Mouse (Mus musculus): ENCODE data around the gene Tlr8. TPM values are rescaled to one million over a fixed set of nuclear protein-coding genes. Genes with fewer than 3 reads are reported as not detected.

Gene Tlr8
- total RNA-seq, 1 experiment from 2014 or later = 1.1 TPM

GRCm38 (mm10) chrX:167207741-167208505 lies 56.2 kb downstream of the Tlr8 start:
- ATAC-seq (replicated peaks; ENCODE audit: low read depth, poor library complexity, severe bottlenecking) = no peak

- peak; percentile 40 for ATAC-seq (replicated peaks; ENCODE audit: low read depth, poor library complexity, severe bottlenecking)
Measured at GRCm38 (mm10) chrX:167205813-167206520, 58.2 kb downstream of the Tlr8 start.

- peak; percentile 77 for ATAC-seq (replicated peaks; ENCODE audit: low read depth, poor library complexity, severe bottlenecking)
Measured at GRCm38 (mm10) chrX:167201365-167201764, 62.8 kb downstream of the Tlr8 start.

GRCm38 (mm10) chrX:167195228-167195649 lies 68.9 kb downstream of the Tlr8 start:
- 0 out of 2 replicates have a peak, but pooled peaks have one; percentile 45 for ATAC-seq (replicated peaks; ENCODE audit: low read depth, poor library complexity, severe bottlenecking)

Other genes starting within 250 kb of the Tlr8 start
- 1,342 and 1,379 TPM in 2 replicates for gene Tmsb4x, start 55.0 kb downstream of the Tlr8 start, total RNA-seq (2017)
- gene Tlr7, start 66.2 kb upstream of the Tlr8 start, total RNA-seq (2017) = 1.8 and 5.2 TPM in 2 replicates
- gene Prps2, start 118.4 kb upstream of the Tlr8 start, total RNA-seq (2017) = 51.8 and 66.5 TPM in 2 replicates

Measured in common myeloid progenitor, adult 5-6 weeks (primary cell).